Mouse (Mus musculus) cerebellum, adult 9-11 months (tissue): ENCODE results near the gene Dvl3.

ENCODE experiments used
- DNase-seq: peaks from one replicate; pipeline ENCODE4 v3.0.0; 2022

Gene Dvl3

DNA sequence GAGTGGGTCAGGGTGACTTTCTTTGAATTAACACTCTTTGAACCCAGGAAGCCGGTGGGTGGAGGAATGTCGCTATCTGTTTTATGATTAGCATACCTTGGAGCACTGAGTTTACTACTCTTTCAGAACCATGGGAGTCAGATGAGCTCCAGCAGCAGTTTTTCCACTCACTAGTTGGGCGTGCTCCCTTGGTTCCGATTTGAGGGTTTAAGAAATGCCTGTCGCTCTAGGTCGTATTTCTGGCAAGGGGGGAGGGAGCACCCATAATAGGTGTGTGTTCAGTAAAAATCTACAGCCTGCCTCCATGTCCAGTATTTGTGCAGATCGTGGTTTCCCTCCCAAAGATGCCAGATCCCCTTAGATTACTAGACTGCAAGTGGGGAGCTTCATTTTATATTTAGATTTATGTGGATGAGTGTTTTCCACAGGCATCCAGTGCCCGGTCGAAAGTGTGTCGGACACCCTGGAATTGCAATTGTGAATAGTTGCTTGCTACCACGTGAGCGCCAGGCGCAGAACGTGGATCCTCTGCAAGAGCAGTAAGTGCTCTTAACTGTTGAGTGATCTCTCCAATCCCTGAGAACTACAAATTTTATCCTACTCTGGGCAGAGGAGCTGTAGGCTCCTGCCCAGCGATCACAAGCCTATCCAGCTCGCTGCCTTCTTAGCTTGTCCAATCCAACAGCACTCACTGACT is 18.7 kb upstream of the Dvl3 start:
- peak; percentile 47 for DNase-seq

- DNase-seq: peak; percentile 97
Observed at GRCm38 (mm10) chr16:20498677-20499475, 17.9 kb upstream of the Dvl3 start, which contains the start of gene Eif2b5. Gene Eif2b5 (plus strand): TSS chr16:20498817.

GRCm38 (mm10) chr16:20506000-20506399 is 10.8 kb upstream of the Dvl3 start:
- DNase-seq: no peak

DNA sequence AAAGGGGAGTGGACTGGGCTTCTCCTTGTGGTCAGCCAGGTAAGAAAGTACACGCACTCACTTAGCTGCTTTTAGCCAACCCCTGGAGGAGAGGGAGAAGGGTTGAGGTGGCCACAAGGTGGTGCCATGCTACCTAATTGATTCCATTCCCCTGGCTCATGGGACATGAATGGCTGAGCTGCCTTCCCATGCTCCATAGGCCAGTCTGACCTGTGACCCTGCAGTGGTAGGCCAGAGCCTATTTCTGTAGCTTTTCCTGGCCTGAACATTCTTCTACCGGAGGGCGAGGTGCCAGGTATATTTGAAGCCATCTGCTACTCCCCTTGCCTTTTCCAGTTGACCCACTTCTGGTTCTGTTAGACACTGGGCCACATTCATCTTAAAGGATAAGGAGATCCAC is 7.4 kb upstream of the Dvl3 start:
- DNase-seq: peak; percentile 73

GRCm38 (mm10) chr16:20511277-20511847 is 5.4 kb upstream of the Dvl3 start:
- no peak for DNase-seq

DNA sequence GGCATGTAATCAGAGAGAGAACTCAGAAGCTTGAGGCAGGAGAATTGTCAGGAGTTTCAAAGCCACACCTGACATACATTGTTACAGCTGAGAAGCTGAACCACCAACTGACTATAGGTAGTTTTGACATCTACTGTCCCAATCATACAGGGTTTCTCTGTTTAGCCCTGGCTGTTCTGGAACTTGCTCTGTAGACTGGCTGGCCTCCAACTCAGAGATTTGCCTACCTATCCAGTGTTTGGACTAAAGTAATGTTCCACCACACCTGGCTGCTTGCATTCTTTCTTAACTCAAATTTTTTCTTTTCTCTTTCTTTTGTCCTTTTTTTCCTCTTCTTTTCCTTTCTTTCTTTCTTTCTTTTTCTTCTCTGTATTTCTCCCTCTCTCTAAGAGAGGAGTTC is 750 bp upstream of the Dvl3 start:
- no peak for DNase-seq

DNA sequence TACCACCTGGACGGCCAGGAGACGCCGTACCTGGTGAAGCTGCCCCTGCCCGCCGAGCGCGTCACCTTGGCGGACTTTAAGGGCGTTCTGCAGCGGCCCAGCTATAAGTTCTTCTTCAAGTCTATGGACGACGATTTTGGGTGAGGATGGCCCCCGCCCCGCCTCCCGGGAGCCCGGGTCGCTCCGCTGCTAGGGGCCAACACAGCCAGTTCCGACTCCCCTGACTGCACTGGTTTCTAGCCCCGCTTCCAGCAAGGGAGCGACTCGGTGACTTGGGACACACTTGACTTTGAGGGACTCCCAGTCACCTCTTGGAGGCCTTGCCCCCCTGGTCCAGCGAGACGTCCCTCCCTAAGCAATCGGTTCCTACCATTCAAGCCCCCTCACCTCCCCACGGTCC is 434 bp downstream of the Dvl3 start:
- no peak for DNase-seq

- no peak for DNase-seq
Observed at GRCm38 (mm10) chr16:20517701-20518374, 1.1 kb downstream of the Dvl3 start.

DNA sequence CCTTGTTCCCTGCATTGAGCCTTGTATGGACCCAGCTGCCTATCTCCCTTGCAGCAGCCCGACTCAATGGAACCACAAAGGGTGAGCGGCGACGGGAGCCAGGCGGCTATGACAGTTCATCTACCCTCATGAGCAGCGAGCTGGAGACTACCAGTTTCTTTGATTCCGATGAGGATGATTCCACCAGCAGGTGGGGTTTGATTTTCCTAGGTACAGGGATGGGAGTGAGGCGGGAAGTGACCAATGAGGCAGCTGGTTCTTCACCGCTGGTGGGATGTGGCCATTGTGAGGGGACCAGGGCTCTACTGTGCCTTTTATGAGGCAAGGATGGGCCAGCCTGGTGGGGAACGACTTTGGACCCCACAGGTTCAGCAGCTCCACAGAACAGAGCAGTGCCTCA is 7.1 kb downstream of the Dvl3 start:
- DNase-seq: no peak

GRCm38 (mm10) chr16:20528779-20529178 is 12.0 kb downstream of the Dvl3 start:
- DNase-seq: no peak

DNA sequence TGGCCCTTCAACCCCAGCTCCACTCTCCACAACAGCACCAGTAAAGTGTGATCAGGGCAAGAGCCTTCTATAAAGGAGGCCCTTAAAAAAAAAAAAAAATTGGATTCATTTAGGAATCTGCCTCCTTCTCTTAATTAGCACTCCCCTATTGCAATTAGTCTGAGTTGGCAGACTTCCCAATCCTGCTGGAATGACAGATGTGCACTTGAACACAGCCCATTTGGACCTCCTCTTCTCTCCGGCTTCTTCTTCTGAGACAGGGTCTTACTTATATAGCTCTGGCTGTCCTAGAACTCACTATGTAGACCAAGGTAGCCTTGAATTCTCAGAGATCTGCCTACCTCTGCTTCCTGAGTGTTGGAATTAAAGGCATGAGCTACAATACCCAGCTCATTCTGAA is 12.6 kb downstream of the Dvl3 start:
- no peak for DNase-seq

DNA sequence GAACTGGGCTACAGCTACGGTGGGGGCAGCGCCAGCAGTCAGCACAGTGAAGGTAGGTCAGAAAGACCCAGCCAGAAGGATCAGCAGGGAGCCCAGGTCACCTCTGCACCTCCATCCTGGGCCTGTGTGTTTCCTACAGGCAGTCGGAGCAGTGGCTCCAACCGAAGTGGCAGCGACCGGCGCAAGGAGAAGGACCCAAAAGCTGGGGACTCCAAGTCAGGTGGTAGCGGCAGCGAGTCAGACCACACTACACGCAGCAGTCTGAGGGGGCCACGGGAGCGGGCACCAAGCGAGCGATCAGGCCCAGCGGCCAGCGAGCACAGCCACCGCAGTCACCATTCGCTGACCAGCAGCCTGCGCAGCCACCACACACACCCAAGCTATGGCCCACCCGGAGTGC is 14.2 kb downstream of the Dvl3 start:
- DNase-seq: no peak

GRCm38 (mm10) chr16:20534617-20535295 is 18.0 kb downstream of the Dvl3 start:
- DNase-seq: no peak

DNA sequence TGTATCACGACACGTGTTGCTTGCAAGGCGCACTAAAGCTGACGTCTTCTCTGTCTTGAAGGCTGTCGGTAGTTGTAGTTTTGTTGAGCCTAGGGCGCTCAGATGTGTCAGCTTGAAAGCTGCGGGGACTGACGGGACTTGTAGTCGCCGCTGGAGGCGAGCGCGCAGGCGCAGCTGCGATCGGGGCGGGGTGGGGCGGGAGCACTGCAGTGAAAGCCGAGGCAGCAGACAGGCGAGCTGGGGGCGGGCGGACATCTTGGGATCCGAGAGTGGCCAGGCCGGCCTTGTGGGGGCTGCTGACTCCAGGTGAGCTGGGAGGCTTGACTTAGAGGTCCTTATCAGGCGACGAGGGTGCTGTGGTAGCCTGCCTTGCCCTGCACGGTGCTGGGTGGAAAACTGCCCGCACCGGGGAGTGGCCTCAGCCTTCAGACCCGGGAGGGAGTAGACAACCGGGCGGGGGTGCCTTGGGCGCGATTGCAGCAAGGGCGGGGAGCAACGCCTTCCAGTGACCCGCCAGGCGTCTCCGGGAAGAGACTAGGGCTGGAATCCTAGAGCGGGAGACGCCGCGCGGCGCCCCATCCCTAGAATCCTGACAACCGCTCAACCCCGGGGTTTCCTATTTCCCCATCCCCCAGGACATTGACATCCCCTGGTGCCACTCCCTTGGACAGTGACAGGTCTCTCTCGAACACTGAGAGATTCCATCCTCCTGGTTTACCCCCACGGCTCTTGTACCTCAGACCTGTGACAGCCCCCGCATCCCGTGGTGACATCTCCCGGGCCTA is 18.7 kb downstream of the Dvl3 start, which contains the start of gene Ap2m1:
Gene Ap2m1 (plus strand): TSS at position 183 of the 785 bp plus-strand sequence.
- DNase-seq: peak; percentile 98

GRCm38 (mm10) chr16:20536081-20536665 is 19.4 kb downstream of the Dvl3 start:
- no peak for DNase-seq

DNA sequence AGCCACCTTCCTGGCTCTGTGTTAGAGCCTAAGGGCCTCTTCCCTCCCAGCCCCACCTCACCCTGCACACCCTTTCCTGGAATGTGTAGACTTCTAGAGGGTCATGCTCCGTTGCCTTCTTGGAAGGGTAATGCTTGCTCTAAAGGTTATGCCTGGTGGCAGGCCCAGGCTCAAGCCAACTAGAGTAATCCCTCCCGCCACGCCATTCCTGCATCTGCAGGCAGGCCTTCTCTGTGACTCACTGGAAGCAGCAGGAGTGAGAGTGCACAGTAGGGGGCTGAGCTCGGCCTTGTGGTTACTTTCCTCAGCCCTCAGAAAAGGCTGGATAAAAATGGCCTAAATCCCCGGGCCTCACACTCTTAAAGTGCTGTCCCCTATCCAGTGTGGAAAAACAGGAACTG is 20.3 kb downstream of the Dvl3 start:
- peak; percentile 59 for DNase-seq

GRCm38 (mm10) chr16:20537601-20538320 is 21.0 kb downstream of the Dvl3 start:
- DNase-seq: no peak

DNA sequence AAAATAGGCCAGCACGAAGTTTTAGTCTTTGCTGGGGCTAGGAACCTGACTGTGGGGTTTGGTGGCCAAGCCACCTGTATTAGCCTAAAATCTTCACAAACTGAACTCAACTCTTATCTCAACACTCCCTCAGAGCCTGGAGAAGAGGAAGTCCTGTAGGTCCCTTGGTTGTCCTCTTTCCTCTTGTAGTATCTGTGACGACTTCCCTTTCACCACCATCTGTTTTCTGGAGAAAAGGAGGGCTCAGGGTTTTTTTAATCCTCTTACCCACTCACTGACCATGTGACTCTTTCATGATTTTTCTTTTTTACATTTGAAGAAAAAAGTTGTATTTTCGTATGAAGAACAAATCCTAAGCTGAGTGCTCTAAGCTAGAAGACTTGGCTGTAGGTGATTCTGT is 22.9 kb downstream of the Dvl3 start:
- DNase-seq: no peak

GRCm38 (mm10) chr16:20540438-20540837 is 23.7 kb downstream of the Dvl3 start:
- no peak for DNase-seq

- no peak for DNase-seq
Observed at GRCm38 (mm10) chr16:20545696-20546095, 28.9 kb downstream of the Dvl3 start.

- DNase-seq: no peak
Observed at GRCm38 (mm10) chr16:20547423-20547822, 30.6 kb downstream of the Dvl3 start.
